Mouse (Mus musculus): ENCODE results near the gene Tm7sf2.

Gene Tm7sf2

GRCm38 (mm10) chr19:6067724-6068415 lies at the start of gene Tm7sf2:
Tm7sf2 (minus strand) TSS chr19:6068373.
- DNase-seq (ENCODE audit: low read depth) = peak; percentile 93

GRCm38 (mm10) chr19:6117346-6117985 lies 49.3 kb upstream of the Tm7sf2 start:
- DNase-seq (ENCODE audit: low read depth) = peak; percentile 50

GRCm38 (mm10) chr19:6116113-6116850 lies 48.1 kb upstream of the Tm7sf2 start:
- no peak for DNase-seq (ENCODE audit: low read depth)

DNA sequence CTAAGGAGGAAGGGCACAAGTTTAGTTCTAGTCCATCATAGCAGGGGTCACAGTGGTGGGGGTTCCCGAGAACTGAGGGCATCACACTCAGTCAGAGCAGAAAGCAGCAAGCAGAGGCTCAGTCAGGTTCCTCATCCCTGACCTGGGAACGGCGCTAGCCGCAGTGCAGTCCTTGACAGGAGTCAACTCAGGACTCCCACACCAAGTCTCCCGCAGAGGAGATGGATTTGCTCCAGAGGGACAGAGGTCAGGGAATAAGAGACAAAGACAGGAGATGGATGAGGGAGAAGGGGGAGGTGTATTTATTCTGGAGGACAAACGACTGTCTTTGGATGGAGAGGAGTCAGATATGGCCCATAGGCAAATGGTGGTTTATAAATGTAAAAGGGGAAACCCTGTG lies 44.9 kb upstream of the Tm7sf2 start:
- no peak for DNase-seq (ENCODE audit: low read depth)

DNA sequence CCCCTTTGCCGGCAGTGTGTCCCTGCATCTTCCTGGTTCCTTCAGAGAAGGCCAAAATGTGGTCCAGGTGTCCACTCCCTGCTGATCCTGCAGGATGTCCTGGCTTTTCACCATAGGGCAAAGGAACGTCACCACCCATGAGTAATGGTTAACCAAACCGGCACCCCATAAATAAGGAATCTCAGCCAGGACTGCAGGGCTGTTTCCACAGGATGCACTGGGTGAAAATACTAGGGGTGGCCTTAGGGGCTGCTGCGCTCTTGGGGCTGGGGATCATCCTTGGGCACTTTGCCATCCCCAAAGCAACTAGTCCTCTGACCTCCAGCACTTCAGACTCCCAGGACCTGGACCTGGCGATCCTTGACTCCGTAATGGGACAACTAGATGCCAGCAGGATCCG lies 37.4 kb upstream of the Tm7sf2 start, which contains the start of gene Naaladl1:
TSS of gene Naaladl1 (plus strand) at position 197 of the 400 bp plus-strand sequence.
- no peak for DNase-seq (ENCODE audit: low read depth)

DNA sequence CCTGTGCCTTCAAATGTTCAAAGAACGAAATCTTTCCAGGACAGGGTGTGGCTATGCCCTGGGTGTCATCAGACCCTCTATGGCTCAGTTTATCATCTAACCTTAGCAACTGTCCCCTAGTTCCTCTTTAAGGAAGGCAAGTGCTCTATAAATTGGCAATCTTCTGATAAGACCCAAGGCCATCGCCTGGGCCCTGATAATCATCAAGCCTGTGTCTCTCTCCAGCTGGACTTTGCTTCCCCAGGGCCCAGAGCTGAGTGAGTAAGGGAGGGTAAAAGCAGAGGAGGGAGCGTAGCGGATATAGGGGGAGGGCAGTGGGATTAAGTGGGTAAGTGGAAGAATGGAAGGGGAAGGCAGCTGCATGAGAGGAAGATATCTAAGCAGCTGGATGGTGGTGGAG lies 36.3 kb upstream of the Tm7sf2 start:
- no peak for DNase-seq (ENCODE audit: low read depth)

DNA sequence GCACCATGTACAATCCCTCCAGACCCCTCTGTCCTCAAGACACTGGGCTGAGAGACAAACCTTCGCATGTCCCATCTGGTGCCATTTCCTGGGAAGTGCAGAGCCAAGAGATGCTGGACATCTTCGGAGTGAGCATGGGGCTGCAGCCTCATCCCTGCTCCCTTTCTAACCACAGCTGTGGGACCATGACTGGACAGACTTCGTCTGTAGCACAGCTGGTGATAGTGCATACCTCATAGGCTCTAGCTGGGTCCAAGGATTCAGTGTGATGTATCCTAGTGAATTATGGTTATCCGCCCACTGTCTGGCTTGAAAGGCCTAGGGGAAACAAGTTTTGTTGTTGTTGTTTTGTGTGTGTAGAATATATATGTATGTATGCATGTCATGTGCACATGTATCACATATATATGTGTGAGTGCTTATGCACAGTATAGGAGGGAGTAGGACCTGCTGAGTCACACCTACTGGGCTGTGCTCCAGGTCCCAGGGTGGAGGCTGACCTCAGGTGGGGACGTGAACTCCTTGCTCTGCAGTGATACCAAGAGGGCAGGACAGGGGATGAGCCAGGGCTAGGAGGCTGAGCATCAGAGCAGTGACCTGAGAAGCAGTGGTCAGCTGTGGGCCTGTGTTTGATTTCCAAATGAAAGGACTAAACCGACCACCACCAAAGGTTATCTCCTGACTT lies 34.1 kb upstream of the Tm7sf2 start:
- peak; percentile 15 for DNase-seq (ENCODE audit: low read depth)

DNA sequence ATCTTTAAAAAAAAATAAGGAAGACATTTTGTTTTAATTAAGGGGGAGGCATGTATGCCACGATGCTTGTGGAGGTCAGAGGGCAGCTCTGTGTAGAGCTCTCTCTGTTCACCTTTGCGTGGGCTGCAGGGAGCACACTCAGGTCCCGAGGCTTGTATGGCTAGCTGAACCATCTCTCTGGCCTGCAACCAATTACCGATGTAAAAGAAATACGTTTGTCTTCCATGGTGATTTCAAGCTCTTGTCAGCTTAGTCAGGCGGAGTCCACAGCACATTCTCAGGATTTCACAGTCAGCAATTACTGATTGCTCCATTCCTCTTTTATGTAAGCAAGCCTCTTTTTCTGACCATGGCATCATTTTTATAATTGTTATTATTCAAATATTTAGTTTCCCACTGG lies 33.0 kb upstream of the Tm7sf2 start:
- no peak for DNase-seq (ENCODE audit: low read depth)

- DNase-seq (ENCODE audit: low read depth) = no peak
Observed at GRCm38 (mm10) chr19:6097847-6098246, 29.7 kb upstream of the Tm7sf2 start.

DNA sequence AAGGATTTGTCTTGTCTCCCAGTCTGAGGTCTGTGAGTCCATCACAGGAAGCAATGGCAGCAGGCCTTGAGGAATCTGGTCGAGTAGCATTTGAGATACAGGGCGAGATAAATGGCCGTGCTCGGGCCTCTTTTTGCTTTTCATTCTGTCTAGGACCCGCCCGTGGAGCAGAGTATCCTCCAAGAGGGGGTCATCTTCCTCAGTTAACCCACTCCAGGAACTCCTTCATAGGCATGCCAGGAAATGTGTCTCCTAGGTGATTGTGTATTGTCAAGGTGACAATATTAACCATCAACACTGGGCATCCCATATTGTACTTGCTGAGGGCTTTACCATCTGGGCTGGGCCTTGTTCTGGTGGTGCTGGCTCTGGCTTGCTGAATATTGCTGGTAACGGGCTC lies 25.9 kb upstream of the Tm7sf2 start, which contains the start of gene AC131692.1:
TSS of gene AC131692.1 (plus strand) at position 301 of the 400 bp plus-strand sequence.
- DNase-seq (ENCODE audit: low read depth) = no peak

- no peak for DNase-seq (ENCODE audit: low read depth)
Observed at GRCm38 (mm10) chr19:6088841-6089240, 20.7 kb upstream of the Tm7sf2 start.

GRCm38 (mm10) chr19:6085417-6085879 lies 17.3 kb upstream of the Tm7sf2 start:
- DNase-seq (ENCODE audit: low read depth) = peak; percentile 91

- peak; percentile 99 for DNase-seq (ENCODE audit: low read depth)
Observed at GRCm38 (mm10) chr19:6084478-6085248, 16.5 kb upstream of the Tm7sf2 start, which contains the start of the genes Zfpl1 and Cdca5. Zfpl1 (minus strand) TSS chr19:6084956. Cdca5 (plus strand) TSS chr19:6084983.

GRCm38 (mm10) chr19:6082156-6082555 lies 14.0 kb upstream of the Tm7sf2 start, which contains the start of gene Gm28374:
Gm28374 (minus strand) TSS chr19:6082256.
- no peak for DNase-seq (ENCODE audit: low read depth)

GRCm38 (mm10) chr19:6079983-6080480 lies 11.9 kb upstream of the Tm7sf2 start, which contains the start of gene Tmem262:
Tmem262 (plus strand) TSS chr19:6080033.
- no peak for DNase-seq (ENCODE audit: low read depth)

GRCm38 (mm10) chr19:6076564-6077393 lies 8.6 kb upstream of the Tm7sf2 start, which contains the start of gene Vps51:
Vps51 (minus strand) TSS chr19:6077231.
- peak; percentile 96 for DNase-seq (ENCODE audit: low read depth)

DNA sequence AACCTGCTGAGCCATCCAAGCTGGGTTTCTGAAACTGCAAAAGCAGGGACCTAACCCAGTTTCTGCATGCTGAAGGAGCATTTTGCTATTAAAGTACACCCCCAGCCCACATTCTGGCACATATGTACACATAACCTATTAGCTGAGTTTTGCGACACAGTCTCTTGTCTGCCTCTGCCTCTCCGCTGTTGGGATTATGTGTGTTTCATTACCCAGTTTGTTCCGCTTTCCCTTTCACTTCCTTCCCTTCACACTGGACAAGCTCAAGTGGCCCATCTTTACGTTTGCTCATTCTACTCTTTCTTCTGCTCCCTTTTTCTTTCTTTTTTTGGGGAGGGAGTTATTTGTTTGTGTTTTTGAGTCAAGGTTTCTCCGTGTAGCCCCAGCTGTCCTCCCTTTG lies 5.7 kb upstream of the Tm7sf2 start:
- DNase-seq (ENCODE audit: low read depth) = no peak

- no peak for DNase-seq (ENCODE audit: low read depth)
Observed at GRCm38 (mm10) chr19:6071261-6071660, 3.1 kb upstream of the Tm7sf2 start.

DNA sequence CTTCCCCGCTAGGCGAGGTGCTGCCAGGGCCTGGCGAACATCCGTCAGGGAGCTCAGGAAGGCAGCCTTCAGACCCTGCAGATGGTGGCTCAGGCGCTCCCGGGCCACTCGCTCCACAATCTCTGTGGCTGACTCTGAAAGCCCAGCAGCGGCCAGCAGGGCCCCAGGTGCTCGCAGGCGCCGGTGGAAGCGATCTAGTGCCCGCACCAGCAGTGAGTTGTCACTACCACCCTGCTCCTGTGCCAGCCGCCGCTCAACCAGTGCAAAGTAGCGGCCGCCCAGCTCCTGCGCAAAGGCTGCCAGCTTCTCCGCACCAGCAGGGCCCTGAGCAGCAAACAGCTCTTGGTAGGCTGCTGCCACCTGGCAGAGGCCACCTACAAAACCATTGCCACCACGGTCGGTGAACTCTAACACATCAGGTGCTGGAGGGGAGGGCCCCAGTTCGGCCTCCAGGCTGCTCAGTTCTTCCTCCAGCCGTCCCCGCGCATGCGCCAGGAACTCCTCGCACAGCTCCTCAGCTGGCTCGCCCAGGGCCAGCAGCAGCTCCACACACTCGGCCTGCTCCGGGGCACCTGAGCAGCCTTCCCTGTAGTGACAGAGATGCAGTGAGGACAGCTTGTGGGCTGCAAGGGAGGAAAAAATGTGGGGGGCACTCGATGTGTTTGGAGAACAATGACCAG lies 2.5 kb upstream of the Tm7sf2 start:
- DNase-seq (ENCODE audit: low read depth) = no peak

Measured in 416B (cell line).